Mouse (Mus musculus): Measurements from ENCODE around the gene Prim2. TPM values are rescaled to one million over a fixed set of nuclear protein-coding genes. Genes with fewer than 3 reads are reported as not detected.
A peak's percentile ranks its signal among the peaks of the same experiment; 100 is the strongest.

The Prim2 gene
- polyA plus RNA-seq, 1 experiment from 2014 or later, result 30.0 TPM

DNA sequence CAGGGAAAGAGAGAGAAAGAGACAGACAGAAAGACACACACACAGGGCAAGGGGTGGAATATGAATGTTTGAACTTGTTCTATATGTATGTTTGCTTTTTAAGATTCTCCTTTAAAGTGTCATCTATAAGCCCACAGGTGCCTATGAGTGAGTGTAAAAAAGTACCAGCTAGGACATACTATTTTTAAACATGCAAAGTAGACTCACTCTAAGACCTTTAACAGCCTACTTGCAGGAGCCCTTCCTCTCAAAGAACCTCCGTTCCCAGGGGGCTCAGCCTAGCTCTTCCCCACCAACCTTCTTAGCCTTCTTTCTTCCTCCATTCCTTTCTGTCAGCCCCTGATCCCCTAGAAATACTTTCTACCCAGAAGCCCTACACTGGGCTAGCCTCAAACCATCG, 73.7 kb downstream of the Prim2 start:
- Histone ChIP-seq H3K4me1 (peaks cover 5% of the 10 kb centered on the region; the same call in 1 of the 2 replicates), H3K4me2 (replicated peaks) (no peak overlapping the region), H3K27me3 (no peaks in the 10 kb centered on the region), H3K36me3 (no peaks in the 10 kb centered on the region), H3K9me3 (replicated peaks) (no peaks in the 10 kb centered on the region), H3K9ac (no peak overlapping the region), H3K4me3 (no peak overlapping the region), H3K27ac (no peak overlapping the region)
- 90% methylated on average over 2 of the region's 2 CpGs for whole genome bisulfite sequencing
- ATAC-seq (ENCODE audit: low FRiP score), result no peak

DNA sequence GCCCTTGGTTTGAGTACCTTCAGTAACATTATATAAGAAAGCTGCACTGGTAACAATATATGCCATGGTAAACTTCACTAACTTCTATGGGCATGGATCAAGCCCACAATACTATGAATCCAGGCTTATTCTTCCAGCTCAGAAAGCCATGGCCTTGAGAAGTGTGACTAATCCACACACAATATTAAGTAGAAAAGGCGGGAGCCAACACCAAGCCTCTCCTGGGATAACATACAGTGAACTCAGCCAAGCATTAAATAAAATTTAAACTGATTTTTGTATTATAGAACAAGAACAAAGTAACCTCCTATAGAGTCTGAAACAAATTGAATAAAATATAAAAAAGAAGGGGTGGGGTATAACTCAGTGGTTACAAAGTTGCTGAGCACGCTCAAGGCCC, 74.6 kb downstream of the Prim2 start:
- no peaks in the 10 kb centered on the region for H3K36me3 ChIP-seq
- 0 out of 2 replicates have a peak, but pooled peaks have one; percentile 36 for ATAC-seq (ENCODE audit: low FRiP score)
- H3K4me2 ChIP-seq (replicated peaks), result no peak overlapping the region
- no peaks in the 10 kb centered on the region for H3K27me3 ChIP-seq
- no peaks in the 10 kb centered on the region for H3K9me3 ChIP-seq (replicated peaks)
- H3K4me3 ChIP-seq, result no peak overlapping the region
- H3K9ac ChIP-seq, result no peak overlapping the region
- 44% methylated on average over 2 of the region's 2 CpGs for WGBS
- H3K4me1 ChIP-seq, result peaks cover 7% of the 10 kb centered on the region; the same call in 1 of the 2 replicates
- H3K27ac ChIP-seq, result no peak overlapping the region; the same call in 1 of the 2 replicates

DNA sequence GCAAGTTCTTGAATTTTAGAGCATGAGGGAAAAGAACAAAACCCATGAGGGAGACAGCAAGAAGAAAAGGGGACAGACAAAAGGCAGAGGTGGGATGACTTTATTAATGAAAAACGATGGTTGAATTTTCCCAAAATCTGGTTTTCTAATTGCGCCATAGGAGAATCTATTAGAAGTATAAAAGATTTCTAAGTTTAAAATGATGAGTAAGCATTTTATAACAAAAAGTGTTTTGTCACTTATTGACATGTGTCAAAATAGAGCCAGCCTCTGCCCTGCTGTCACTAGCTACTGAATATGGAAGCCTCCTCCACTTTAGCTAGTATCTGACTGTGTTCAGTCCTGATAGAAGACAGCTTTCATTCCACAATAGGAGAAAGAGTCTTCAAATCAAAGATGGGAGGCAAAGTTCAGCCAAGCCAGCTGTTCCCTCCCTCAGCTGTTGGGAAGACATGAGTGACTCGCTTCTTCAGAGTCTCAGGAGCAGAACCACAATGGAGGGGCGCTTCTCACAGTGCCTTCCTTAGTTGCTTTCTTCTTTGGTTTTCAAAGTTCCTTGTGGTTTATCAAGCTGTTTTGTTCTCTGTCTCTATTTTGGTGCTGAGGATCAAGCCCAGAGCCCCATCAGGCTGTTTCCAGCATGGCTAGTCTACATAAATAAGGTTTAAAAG, 75.7 kb downstream of the Prim2 start:
- Histone ChIP-seq H3K9ac (no peak overlapping the region), H3K9me3 (replicated peaks) (no peaks in the 10 kb centered on the region), H3K36me3 (no peaks in the 10 kb centered on the region), H3K4me1 (peaks cover 10% of the 10 kb centered on the region; the same call in 1 of the 2 replicates), H3K27me3 (no peaks in the 10 kb centered on the region), H3K27ac (no peak overlapping the region), H3K4me3 (no peak overlapping the region), H3K4me2 (replicated peaks) (no peak overlapping the region)
- WGBS, result 78% methylated on average over 4 of the region's 4 CpGs
- no peak for ATAC-seq (ENCODE audit: low FRiP score)

DNA sequence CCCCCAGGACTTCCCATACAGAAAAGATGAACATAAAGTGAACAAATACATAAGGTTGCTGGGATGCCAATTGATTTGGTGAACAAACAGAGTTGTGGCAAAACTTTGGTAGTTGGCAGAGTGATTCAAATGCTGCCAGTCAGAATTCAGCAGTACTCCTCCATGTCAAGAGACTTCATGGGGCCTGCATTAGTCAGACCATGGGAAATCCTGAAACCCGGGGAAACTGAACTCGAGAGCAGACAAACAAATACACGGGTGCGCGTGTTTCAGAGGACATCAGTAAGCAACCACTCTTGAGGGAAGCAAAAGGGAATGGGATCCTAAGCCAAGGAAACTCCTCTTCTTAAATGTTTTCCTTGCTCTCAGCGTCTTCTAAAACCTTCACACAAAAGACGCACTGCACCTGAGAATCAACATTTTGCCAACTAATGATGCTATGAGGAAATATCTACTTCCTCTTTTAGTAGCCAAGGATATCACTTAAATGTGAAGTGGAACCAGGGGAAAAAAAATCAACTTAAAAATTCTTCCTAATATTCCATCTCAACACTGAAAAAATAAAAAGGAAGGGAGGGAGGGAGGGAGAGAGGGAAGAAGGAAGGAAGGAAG, 77.5 kb downstream of the Prim2 start:
- H3K4me3 ChIP-seq, result no peak overlapping the region
- H3K27ac ChIP-seq, result no peak overlapping the region
- no peak overlapping the region for H3K9ac ChIP-seq
- H3K27me3 ChIP-seq, result no peaks in the 10 kb centered on the region
- H3K4me2 ChIP-seq (replicated peaks), result no peak overlapping the region
- ATAC-seq (ENCODE audit: low FRiP score), result no peak
- no peaks in the 10 kb centered on the region for H3K36me3 ChIP-seq
- 97% methylated on average over 7 of the region's 7 CpGs for WGBS
- H3K9me3 ChIP-seq (replicated peaks), result no peaks in the 10 kb centered on the region
- peaks cover 10% of the 10 kb centered on the region; the same call in 1 of the 2 replicates for H3K4me1 ChIP-seq

DNA sequence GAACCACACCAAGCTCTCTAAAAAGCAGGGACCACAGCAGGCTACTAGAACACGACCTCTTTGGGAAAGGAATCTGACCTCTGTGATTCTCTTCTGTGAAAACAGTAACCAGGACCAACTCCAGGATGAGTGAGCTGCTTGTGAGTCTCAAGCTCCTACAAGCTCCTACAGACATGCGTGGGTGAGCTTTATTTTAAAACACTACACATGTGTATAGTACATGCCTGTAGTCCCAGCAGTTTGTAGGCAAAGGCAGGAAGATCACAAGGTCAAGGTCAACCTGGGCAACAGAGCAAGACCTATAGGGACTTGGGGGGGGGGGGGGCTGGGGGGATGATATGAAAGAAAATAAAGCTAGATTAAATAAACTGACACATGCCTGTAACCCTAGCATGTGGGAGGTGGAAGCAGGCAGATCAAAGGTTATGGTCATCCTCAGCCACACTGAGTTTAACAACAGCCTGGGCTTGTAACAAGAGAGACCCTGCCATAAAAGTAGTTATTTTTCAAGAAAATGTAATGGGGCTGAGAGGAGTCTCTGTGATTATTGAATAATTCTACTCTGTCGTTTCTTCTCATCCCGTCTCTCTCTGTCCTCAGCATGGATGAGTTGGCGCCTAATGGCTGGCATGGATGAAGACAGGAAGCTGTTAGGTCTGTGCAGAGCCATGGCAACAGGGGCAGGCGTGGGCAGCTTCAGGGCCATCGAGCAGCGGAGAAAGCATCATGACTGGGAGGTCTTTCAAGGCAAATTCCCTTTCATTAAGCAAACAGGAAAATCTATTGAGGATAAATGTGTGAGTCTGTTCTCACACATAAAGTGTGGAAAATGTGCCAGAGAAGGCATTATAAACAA, 78.8 kb downstream of the Prim2 start:
- ATAC-seq (ENCODE audit: low FRiP score), result no peak
- no peaks in the 10 kb centered on the region for H3K27me3 ChIP-seq
- no peak overlapping the region for H3K9ac ChIP-seq
- WGBS, result 66% methylated on average over 8 of the region's 8 CpGs
- no peaks in the 10 kb centered on the region for H3K36me3 ChIP-seq
- no peak overlapping the region for H3K4me3 ChIP-seq
- peaks cover 10% of the 10 kb centered on the region; the same call in 1 of the 2 replicates for H3K4me1 ChIP-seq
- H3K4me2 ChIP-seq (replicated peaks), result no peak overlapping the region
- no peak overlapping the region for H3K27ac ChIP-seq
- no peaks in the 10 kb centered on the region for H3K9me3 ChIP-seq (replicated peaks)

DNA sequence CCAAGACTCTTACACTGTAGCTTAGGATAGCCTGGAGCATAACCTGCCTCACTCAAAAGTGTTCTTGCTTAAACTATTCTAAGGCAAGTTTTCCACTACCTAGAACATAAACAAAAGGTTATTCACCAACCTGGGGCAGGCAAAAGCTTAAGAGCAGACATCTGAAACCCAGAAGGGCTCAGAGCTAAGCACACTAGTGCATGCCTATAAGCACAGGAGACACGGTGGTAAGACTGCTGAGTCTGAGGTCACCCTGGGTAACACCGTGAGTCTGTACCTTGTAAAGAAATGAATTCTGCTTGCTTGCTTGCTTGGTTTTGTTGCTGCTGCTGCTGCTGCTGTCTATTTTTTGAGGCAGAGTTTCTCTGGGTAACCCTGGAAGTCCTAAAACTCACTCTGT, 80.1 kb downstream of the Prim2 start:
- no peak for ATAC-seq (ENCODE audit: low FRiP score)
- H3K9ac ChIP-seq, result no peak overlapping the region
- H3K4me3 ChIP-seq, result no peak overlapping the region
- no peaks in the 10 kb centered on the region for H3K9me3 ChIP-seq (replicated peaks)
- WGBS, result 54% methylated on average over 2 of the region's 2 CpGs
- H3K27ac ChIP-seq, result no peak overlapping the region
- H3K27me3 ChIP-seq, result no peaks in the 10 kb centered on the region
- H3K36me3 ChIP-seq, result no peaks in the 10 kb centered on the region
- 0 out of 2 replicates have a peak, but pooled peaks cover 4% of the 10 kb centered on the region for H3K4me1 ChIP-seq
- H3K4me2 ChIP-seq (replicated peaks), result no peak overlapping the region

DNA sequence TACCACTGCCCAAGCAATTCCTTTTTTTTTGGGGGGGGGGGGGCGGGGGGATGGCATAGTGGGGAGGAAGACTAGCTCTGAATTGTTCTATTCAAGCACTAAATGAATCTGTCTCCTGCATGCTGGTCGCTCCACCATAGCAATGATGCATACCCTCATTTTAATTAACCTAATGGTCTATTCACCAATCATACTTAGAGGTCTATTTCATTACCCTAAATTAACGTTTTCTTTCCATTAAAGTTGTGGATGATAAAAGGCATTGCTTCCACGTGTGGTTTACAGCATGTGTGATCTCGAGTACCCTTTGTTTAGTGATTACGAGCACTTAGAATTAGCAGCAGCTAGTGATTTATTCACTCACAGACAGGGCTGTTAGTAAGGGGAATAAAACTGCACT, 81.0 kb downstream of the Prim2 start:
- 63% methylated on average over 6 of the region's 6 CpGs for WGBS

DNA sequence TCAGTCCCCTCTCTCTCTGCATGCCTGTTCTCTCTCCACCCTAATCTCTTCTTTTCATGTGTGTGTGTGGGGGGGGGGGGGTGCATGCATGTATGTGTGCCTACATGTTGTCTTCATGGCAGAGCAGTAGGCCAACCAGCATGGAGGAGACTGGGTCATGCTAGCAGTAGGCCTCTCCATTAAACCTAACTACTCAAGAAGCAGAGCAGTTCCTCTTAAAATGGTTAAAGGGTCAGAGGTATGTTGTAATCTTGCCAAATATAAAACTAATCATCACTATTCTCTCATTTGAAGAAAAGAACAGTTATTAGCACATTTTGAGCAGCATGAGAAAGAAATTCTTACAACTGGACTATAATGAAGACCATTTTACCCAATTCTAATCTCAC, 85.0 kb downstream of the Prim2 start:
- Histone ChIP-seq H3K4me2 (replicated peaks) (no peak overlapping the region), H3K36me3 (no peaks in the 10 kb centered on the region), H3K4me1 (no peaks in the 10 kb centered on the region), H3K9ac (no peak overlapping the region), H3K9me3 (replicated peaks) (no peaks in the 10 kb centered on the region), H3K4me3 (no peak overlapping the region), H3K27me3 (no peaks in the 10 kb centered on the region), H3K27ac (no peak overlapping the region)
- no peak for ATAC-seq (ENCODE audit: low FRiP score)

More for the DNA sequence above, 81.0 kb downstream of the Prim2 start:
- H3K9me3 ChIP-seq (replicated peaks), result no peaks in the 10 kb centered on the region
- no peak overlapping the region for H3K4me2 ChIP-seq (replicated peaks)
- no peak overlapping the region for H3K9ac ChIP-seq
- no peaks in the 10 kb centered on the region for H3K27me3 ChIP-seq
- no peak overlapping the region for H3K4me3 ChIP-seq
- no peaks in the 10 kb centered on the region for H3K36me3 ChIP-seq
- H3K4me1 ChIP-seq, result 0 out of 2 replicates have a peak, but pooled peaks cover 4% of the 10 kb centered on the region
- no peak overlapping the region for H3K27ac ChIP-seq
- ATAC-seq (ENCODE audit: low FRiP score), result peak; percentile 51; the same call in 1 of the 2 replicates

DNA sequence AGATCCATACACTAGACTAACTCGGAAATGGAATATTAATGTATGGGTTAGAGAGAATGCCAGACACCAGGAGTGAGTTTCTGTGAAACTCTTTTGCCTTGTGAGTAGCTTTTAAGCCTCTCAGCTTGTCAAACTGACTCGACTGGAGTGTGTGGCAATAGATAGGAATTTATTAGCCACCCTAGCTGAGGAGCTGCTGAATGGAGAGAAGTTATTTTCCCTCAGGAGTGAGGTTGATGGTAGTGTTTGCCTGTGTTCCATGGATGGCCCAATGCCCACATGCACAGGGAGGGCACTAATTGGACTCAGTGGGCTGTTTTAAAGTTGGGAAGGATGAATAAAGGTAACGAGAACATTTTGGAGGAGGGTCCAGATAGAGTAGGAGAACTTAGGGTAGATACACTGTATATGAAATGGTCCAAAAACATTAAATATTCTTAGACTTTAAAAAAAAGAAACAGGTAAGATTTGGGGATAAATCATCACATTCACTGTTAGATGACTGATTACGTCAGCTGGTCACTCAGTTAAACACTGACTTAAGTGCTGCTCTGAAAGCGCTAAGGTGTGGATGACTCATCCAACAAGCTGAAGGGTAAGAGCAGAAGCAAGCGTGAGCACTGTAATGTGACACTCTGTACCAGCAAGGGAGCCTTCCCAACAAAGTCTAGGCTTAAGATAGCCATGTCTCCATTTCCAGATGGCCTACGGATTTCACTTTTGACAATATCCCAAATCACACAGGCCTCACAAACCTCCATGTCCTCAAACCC, 85.6 kb downstream of the Prim2 start:
- Histone ChIP-seq H3K27me3 (no peaks in the 10 kb centered on the region), H3K9me3 (replicated peaks) (no peaks in the 10 kb centered on the region), H3K4me3 (no peak overlapping the region), H3K9ac (no peak overlapping the region), H3K4me1 (no peaks in the 10 kb centered on the region), H3K27ac (no peak overlapping the region), H3K4me2 (replicated peaks) (no peak overlapping the region), H3K36me3 (no peaks in the 10 kb centered on the region)
- ATAC-seq (ENCODE audit: low FRiP score), result no peak
- 92% methylated on average over 7 of the region's 7 CpGs for WGBS

DNA sequence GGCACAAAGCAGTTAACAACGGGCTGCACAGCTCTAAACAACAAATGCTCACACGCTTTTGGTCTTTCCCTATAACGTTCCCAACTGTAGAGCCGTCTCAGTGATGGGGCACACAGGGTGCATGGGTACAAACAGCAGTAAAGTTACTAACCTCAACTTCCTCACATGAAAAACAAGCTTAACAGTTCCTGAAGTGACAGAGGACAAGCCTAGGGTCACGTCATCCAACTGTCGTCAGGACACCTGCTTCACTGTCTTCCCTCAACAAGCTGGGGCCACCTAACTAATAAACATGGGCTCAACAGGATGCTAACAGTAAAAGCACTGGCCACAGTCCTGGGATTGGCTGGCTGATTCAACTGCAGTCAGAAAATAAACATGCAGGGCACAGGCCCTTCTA, 91.0 kb downstream of the Prim2 start:
- H3K4me3 ChIP-seq, result no peak overlapping the region
- no peak overlapping the region for H3K4me2 ChIP-seq (replicated peaks)
- H3K9ac ChIP-seq, result no peak overlapping the region
- H3K27me3 ChIP-seq, result no peaks in the 10 kb centered on the region
- no peaks in the 10 kb centered on the region for H3K4me1 ChIP-seq
- WGBS, result 83% methylated on average over 6 of the region's 6 CpGs
- ATAC-seq (ENCODE audit: low FRiP score), result no peak
- no peak overlapping the region for H3K27ac ChIP-seq
- no peaks in the 10 kb centered on the region for H3K36me3 ChIP-seq
- H3K9me3 ChIP-seq (replicated peaks), result no peaks in the 10 kb centered on the region

DNA sequence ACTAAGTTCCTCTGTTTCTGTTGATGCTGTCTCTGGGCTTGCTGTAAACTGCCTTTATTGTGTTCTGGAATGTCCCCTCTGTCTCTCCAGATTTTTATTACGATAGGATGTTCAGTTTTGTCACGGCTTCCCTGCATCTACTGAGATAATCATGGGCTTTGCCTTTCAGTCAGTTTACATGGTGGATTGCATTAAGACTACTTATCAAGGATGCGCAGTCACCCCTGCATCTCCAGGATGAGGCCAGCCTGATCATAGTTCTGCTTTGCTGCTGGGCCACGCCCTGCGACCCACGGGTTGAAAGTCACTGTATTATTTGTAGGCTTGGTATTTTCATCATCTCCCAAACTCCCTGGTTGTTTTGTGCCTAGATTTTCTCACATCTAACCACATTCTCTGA, 95.1 kb downstream of the Prim2 start:
- ATAC-seq (ENCODE audit: low FRiP score), result no peak
- WGBS, result 98% methylated on average over 6 of the region's 6 CpGs
- Histone ChIP-seq H3K36me3 (no peaks in the 10 kb centered on the region), H3K4me2 (replicated peaks) (no peak overlapping the region), H3K27me3 (no peaks in the 10 kb centered on the region), H3K9ac (no peak overlapping the region), H3K4me1 (no peaks in the 10 kb centered on the region), H3K27ac (no peak overlapping the region), H3K9me3 (replicated peaks) (no peaks in the 10 kb centered on the region), H3K4me3 (no peak overlapping the region)

Data from hindbrain, embryonic 12.5 days (tissue).